Mouse (Mus musculus) embryonic facial prominence, embryonic 11.5 days (tissue): ENCODE results near the gene Fcgrt. TPM values are rescaled to one million over a fixed set of nuclear protein-coding genes. Genes with fewer than 3 reads are reported as not detected.

Experiments
- ATAC-seq: fragments of 200-750 bp; cut with Nextera tagmentation; replicated peaks from 2 replicates; pipeline ENCODE4 v1.8.0; 2017; ENCODE audit warnings: low read depth; ENCODE audit not compliant: insufficient number of reproducible peaks, low FRiP score, low TSS enrichment
- DNase-seq: peaks from one replicate; pipeline ENCODE4 v3.0.0-alpha.2; 2015; ENCODE audit warnings: low spot score
- H3K27ac ChIP-seq: fragments of 300-500 bp; sonication (generic); replicated peaks from 2 replicates; pipeline ENCODE4 v1.5.1; 2014; ENCODE audit warnings: mild to moderate bottlenecking, low read depth, low read length, control low read depth
- H3K27me3 ChIP-seq: fragments of 300-500 bp; sonication (generic); 2 replicates; pipeline ENCODE4 v1.6.1; 2014; ENCODE audit warnings: mild to moderate bottlenecking, low read length, moderate library complexity, mixed read lengths; ENCODE audit not compliant: control insufficient read depth, insufficient read depth
- H3K36me3 ChIP-seq: fragments of 300-500 bp; sonication (generic); replicated peaks from 2 replicates; pipeline ENCODE4 v1.6.1; 2014; ENCODE audit warnings: low read depth, mild to moderate bottlenecking, low read length, moderate library complexity, mixed read lengths; ENCODE audit not compliant: control insufficient read depth, insufficient read depth
- H3K4me1 ChIP-seq: fragments of 300-500 bp; sonication (generic); 2 replicates; pipeline ENCODE4 v1.6.1; 2014; ENCODE audit warnings: low read length, mixed read lengths; ENCODE audit not compliant: control insufficient read depth, insufficient read depth
- H3K4me2 ChIP-seq: fragments of 300-500 bp; sonication (generic); 2 replicates; pipeline ENCODE4 v1.6.1; 2014; ENCODE audit warnings: low read depth, mild to moderate bottlenecking, control low read depth, low read length, moderate library complexity
- H3K4me3 ChIP-seq: fragments of 300-500 bp; sonication (generic); 2 replicates; pipeline ENCODE4 v1.5.1; 2014; ENCODE audit warnings: low read depth, low read length, control low read depth
- H3K9ac ChIP-seq: fragments of 300-500 bp; sonication (generic); replicated peaks from 2 replicates; pipeline ENCODE4 v1.6.1; 2014; ENCODE audit warnings: mild to moderate bottlenecking, control low read depth, low read length
- H3K9me3 ChIP-seq: fragments of 300-500 bp; sonication (generic); replicated peaks from 2 replicates; pipeline ENCODE4 v1.6.1; 2016; ENCODE audit warnings: mild to moderate bottlenecking, low read length, inconsistent platforms, mixed read lengths; ENCODE audit not compliant: control insufficient read depth
- WGBS: fragments of 180-500 bp; shearing (Covaris S2); extraction: QIAGEN DNeasy Blood & Tissue Kit; methylation state at CpG from one replicate; pipeline ENCODE4 v1.1.7; 2014; 5-methylcytosine and 5-hydroxymethylcytosine counted together
- polyA plus RNA-seq: library from polyadenylated mRNA; unstranded; fragments of >200 nt; fragmentation: Nextera tagmentation; extraction: Ambion mirVana; gene quantifications from 2 replicates; pipeline ENCODE4 v1.2.1, GENCODE M21; 2014

Fcgrt gene
- polyA plus RNA-seq, 1 experiment from 2014 or later, result 12.6 TPM

GRCm38 (mm10) chr7:45073949-45074348, 29.7 kb downstream of the Fcgrt start:
- no peak overlapping the region for H3K27ac ChIP-seq

GRCm38 (mm10) chr7:45073171-45073707, 30.4 kb downstream of the Fcgrt start:
- Histone ChIP-seq H3K27ac (no peak overlapping the region), H3K4me3 (no peak overlapping the region), H3K4me1 (no peaks in the 10 kb centered on the region), H3K9ac (no peak overlapping the region), H3K27me3 (no peaks in the 10 kb centered on the region), H3K36me3 (no peaks in the 10 kb centered on the region; the same call in none of the 2 replicates), H3K9me3 (no peaks in the 10 kb centered on the region), H3K4me2 (no peak overlapping the region)
- ATAC-seq (no peak), DNase-seq (no peak)
- 84% methylated on average over 7 of the region's 7 CpGs for WGBS

More at GRCm38 (mm10) chr7:45073949-45074348, 29.7 kb downstream of the Fcgrt start:
- no peaks in the 10 kb centered on the region for H3K27me3 ChIP-seq
- DNase-seq (no peak), ATAC-seq (no peak)
- H3K9me3 ChIP-seq, result no peaks in the 10 kb centered on the region
- H3K4me1 ChIP-seq, result no peaks in the 10 kb centered on the region
- no peaks in the 10 kb centered on the region; the same call in none of the 2 replicates for H3K36me3 ChIP-seq
- H3K4me2 ChIP-seq, result no peak overlapping the region
- no peak overlapping the region for H3K9ac ChIP-seq
- no peak overlapping the region for H3K4me3 ChIP-seq
- 89% methylated on average over 12 of the region's 12 CpGs for WGBS

GRCm38 (mm10) chr7:45072230-45072629, 31.4 kb downstream of the Fcgrt start:
- Histone ChIP-seq H3K36me3 (no peaks in the 10 kb centered on the region; the same call in none of the 2 replicates), H3K9me3 (no peaks in the 10 kb centered on the region), H3K9ac (no peak overlapping the region), H3K4me1 (no peaks in the 10 kb centered on the region), H3K4me3 (no peak overlapping the region), H3K27ac (no peak overlapping the region), H3K27me3 (no peaks in the 10 kb centered on the region), H3K4me2 (no peak overlapping the region)
- DNase-seq (peak; percentile 34), ATAC-seq (no peak)
- 77% methylated on average over 2 of the region's 2 CpGs for WGBS

GRCm38 (mm10) chr7:45069671-45070070, 34.0 kb downstream of the Fcgrt start:
- no peak overlapping the region for H3K4me2 ChIP-seq
- H3K27ac ChIP-seq, result no peak overlapping the region
- DNase-seq (no peak), ATAC-seq (no peak)
- H3K36me3 ChIP-seq, result no peaks in the 10 kb centered on the region; the same call in 1 of the 2 replicates
- no peak overlapping the region for H3K4me3 ChIP-seq
- no peaks in the 10 kb centered on the region for H3K9me3 ChIP-seq
- H3K4me1 ChIP-seq, result no peaks in the 10 kb centered on the region; the same call in 1 of the 2 replicates
- no peak overlapping the region for H3K9ac ChIP-seq
- 93% methylated on average over 2 of the region's 2 CpGs for WGBS
- no peaks in the 10 kb centered on the region for H3K27me3 ChIP-seq

DNA sequence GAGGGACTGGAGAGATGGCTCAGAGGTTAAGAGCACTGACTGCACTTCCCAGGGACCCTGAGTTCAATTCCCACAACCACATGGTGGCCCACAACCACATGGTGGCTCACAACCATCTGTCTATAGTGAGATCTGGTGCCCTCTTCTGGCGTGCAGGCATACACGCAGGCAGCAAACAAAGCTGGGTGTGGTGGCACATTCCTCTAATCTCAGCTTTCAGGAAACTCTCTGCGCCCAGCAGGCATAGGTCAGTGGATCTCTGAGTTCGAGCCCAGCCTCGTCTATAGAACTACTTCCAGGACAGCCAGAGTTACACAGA, 35.7 kb downstream of the Fcgrt start:
- Histone ChIP-seq H3K36me3 (no peaks in the 10 kb centered on the region), H3K27ac (no peak overlapping the region), H3K27me3 (no peaks in the 10 kb centered on the region), H3K9ac (no peak overlapping the region), H3K4me1 (no peaks in the 10 kb centered on the region; the same call in 1 of the 2 replicates), H3K9me3 (no peaks in the 10 kb centered on the region), H3K4me2 (no peak overlapping the region), H3K4me3 (no peak overlapping the region)
- DNase-seq (peak; percentile 61), ATAC-seq (no peak)
- 25% methylated on average over 5 of the region's 5 CpGs for WGBS

GRCm38 (mm10) chr7:45067190-45067999, 36.3 kb downstream of the Fcgrt start:
- ATAC-seq, result no peak
- Histone ChIP-seq H3K4me2 (no peak overlapping the region), H3K27ac (no peak overlapping the region), H3K36me3 (no peaks in the 10 kb centered on the region), H3K4me3 (no peak overlapping the region), H3K4me1 (no peaks in the 10 kb centered on the region; the same call in 1 of the 2 replicates), H3K9me3 (no peaks in the 10 kb centered on the region), H3K27me3 (no peaks in the 10 kb centered on the region), H3K9ac (no peak overlapping the region)
- WGBS, result 73% methylated on average over 4 of the region's 4 CpGs
- DNase-seq, result no peak

DNA sequence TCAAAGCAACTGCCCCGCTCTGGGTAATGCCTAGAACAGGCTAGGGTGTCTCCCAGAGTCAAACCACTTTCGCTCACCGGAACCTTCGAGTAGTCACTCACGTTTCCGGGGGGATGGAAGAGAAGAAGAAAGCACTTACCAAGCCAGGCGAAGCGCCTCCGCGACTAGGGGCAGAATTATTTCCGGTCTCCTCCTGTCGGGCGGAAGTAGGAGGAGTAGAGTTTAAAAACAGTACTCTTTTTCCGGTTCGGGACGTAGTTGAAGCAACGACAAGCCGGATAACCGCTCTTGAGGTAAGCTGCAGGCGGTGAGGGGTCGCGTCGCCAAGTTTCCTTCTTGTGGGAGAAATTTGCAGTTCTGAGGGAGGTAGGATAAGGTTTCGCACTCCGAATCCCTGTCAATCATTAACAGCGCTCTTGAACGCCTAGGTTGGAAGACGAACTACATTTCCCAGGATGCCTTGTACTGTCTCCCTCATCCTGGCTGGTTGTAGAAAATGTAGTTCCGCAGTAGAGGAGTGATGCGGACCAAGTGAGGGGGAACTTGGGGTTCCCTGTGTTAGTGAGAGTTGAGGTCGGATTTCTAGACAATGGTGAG, 41.3 kb downstream of the Fcgrt start, which contains the start of the genes Nosip and Prrg2:
Gene Nosip (plus strand): TSS at position 191 of the 597 bp plus-strand sequence.
Gene Prrg2 (minus strand): TSS at position 439 of the 597 bp plus-strand sequence.
- Histone ChIP-seq H3K36me3 (no peaks in the 10 kb centered on the region), H3K4me3 (peak within 1 kb of the TSS; percentile 55), H3K27me3 (no peaks in the 10 kb centered on the region), H3K27ac (peak within 1 kb of the TSS; percentile 82), H3K9me3 (no peaks in the 10 kb centered on the region), H3K4me1 (no peaks in the 10 kb centered on the region; the same call in 1 of the 2 replicates), H3K9ac (peak within 1 kb of the TSS; percentile 60), H3K4me2 (peak within 1 kb of the TSS; percentile 54)
- DNase-seq (peak; percentile 99), ATAC-seq (peak; percentile 79)
- WGBS, result under 1% methylated on average over 31 of the region's 31 CpGs
